Mouse (Mus musculus) thymus, postnatal 36 days (tissue): ENCODE data around the gene Pigc.

ENCODE experiments used
- DNase-seq, 2 experiments: peaks; one replicate each; pipeline ENCODE4 v3.0.0; 2022; ENCODE audit warnings: mixed read lengths in 2 of 2

The Pigc gene

GRCm38 (mm10) chr1:162009086-162009485, 40.1 kb downstream of the Pigc start:
- DNase-seq, result no peak

- DNase-seq, result no peak
Observed at GRCm38 (mm10) chr1:162011523-162012245, 42.7 kb downstream of the Pigc start.

- no peak for DNase-seq
Observed at GRCm38 (mm10) chr1:162013561-162013960, 44.6 kb downstream of the Pigc start.

- DNase-seq, result no peak
Observed at GRCm38 (mm10) chr1:162015247-162015862, 46.4 kb downstream of the Pigc start.

GRCm38 (mm10) chr1:162016982-162017381, 48.0 kb downstream of the Pigc start:
- no peak for DNase-seq

GRCm38 (mm10) chr1:162017975-162018600, 49.1 kb downstream of the Pigc start:
- no peak for DNase-seq

- no peak for DNase-seq
Observed at GRCm38 (mm10) chr1:162018601-162018977, 49.6 kb downstream of the Pigc start.

- DNase-seq, result no peak
Observed at GRCm38 (mm10) chr1:162020303-162020731, 51.3 kb downstream of the Pigc start.

GRCm38 (mm10) chr1:162020766-162021165, 51.8 kb downstream of the Pigc start:
- DNase-seq, result no peak
